Mouse (Mus musculus) forebrain, postnatal 0 days (tissue): ENCODE measurements at regions not wholly inside any gene's neighbourhood (a gene's known extent, or its start where the extent isn't known, plus 50 kb on each side); places are given as distances from the start of the nearest gene placed in this dataset.

Source experiments
- ATAC-seq: fragments of 200-750 bp; cut with Nextera tagmentation; 2 replicates; pipeline ENCODE4 v1.8.0; 2017; ENCODE audit warnings: mild to moderate bottlenecking, moderate library complexity
- DNase-seq: peaks from one replicate; pipeline ENCODE4 v3.0.0-alpha.2; 2015
- H3K27ac ChIP-seq: fragments of 300-500 bp; sonication (generic); 2 replicates; pipeline ENCODE4 v1.5.1; 2014; ENCODE audit warnings: low read depth, mild to moderate bottlenecking, antibody characterized with exemption, low read length, moderate library complexity, mixed read lengths
- H3K27me3 ChIP-seq: fragments of 300-500 bp; sonication (generic); 2 replicates; pipeline ENCODE4 v1.6.1; 2014; ENCODE audit warnings: mild to moderate bottlenecking, low read length, mixed read lengths; ENCODE audit not compliant: insufficient read depth
- H3K36me3 ChIP-seq: fragments of 300-500 bp; sonication (generic); 2 replicates; pipeline ENCODE4 v1.6.1; 2014; ENCODE audit warnings: mild to moderate bottlenecking, moderate library complexity; ENCODE audit not compliant: insufficient read depth
- H3K4me1 ChIP-seq: fragments of 300-500 bp; sonication (generic); 2 replicates; pipeline ENCODE4 v1.6.1; 2014; ENCODE audit warnings: antibody characterized with exemption; ENCODE audit not compliant: insufficient read depth
- H3K4me2 ChIP-seq: fragments of 300-500 bp; sonication (generic); 2 replicates; pipeline ENCODE4 v1.6.1; 2014; ENCODE audit warnings: low read depth, mild to moderate bottlenecking, moderate library complexity
- H3K4me3 ChIP-seq: fragments of 300-500 bp; sonication (generic); 2 replicates; pipeline ENCODE4 v1.5.1; 2014; ENCODE audit warnings: low read depth, low read length, mixed read lengths
- H3K9ac ChIP-seq: fragments of 300-500 bp; sonication (generic); 2 replicates; pipeline ENCODE4 v1.6.1; 2014; ENCODE audit warnings: mild to moderate bottlenecking
- H3K9me3 ChIP-seq: fragments of 300-500 bp; sonication (generic); 2 replicates; pipeline ENCODE4 v1.6.1; 2016; ENCODE audit warnings: low read length
- CTCF ChIP-seq: sonication (generic); IDR thresholded peaks from 2 replicates; pipeline ENCODE4 v1.5.1; 2016; ENCODE audit warnings: antibody characterized with exemption, control low read depth, low read depth
- WGBS: fragments of 180-500 bp; shearing (Covaris S2); extraction: QIAGEN DNeasy Blood & Tissue Kit; methylation state at CpG from one replicate; pipeline ENCODE4 v1.1.7; 2014; 5-methylcytosine and 5-hydroxymethylcytosine counted together

DNA sequence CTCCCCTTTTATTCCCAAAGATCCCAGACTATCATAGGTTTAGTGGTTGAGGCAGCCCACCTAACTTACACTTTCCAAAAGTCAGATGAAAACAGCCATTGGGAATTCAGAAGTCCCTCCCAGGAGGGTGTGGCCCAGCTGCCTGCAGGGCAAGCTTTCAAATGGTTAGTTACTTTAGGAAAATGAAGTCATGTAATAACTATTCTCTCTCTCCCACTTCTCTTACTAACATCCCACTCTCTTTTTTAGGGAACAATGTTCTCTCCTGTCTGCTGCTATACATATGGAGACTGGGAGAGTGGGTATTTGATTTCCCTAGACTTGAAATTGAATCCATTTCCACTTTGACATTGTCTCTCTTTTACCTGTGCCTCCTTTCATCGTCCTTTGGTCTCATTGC, 55.0 kb downstream of the Zfp648 start:
- Histone ChIP-seq H3K27me3 (no peaks in the 10 kb centered on the region), H3K4me1 (no peaks in the 10 kb centered on the region), H3K4me3 (no peak overlapping the region), H3K9me3 (no peaks in the 10 kb centered on the region), H3K4me2 (no peak overlapping the region), H3K9ac (no peak overlapping the region), H3K36me3 (no peaks in the 10 kb centered on the region), H3K27ac (no peak overlapping the region)
- DNase-seq: no peak
- no peak for ATAC-seq
- 83% methylated on average over 1 of the region's 1 CpGs for WGBS
- TF ChIP-seq CTCF: no peak

DNA sequence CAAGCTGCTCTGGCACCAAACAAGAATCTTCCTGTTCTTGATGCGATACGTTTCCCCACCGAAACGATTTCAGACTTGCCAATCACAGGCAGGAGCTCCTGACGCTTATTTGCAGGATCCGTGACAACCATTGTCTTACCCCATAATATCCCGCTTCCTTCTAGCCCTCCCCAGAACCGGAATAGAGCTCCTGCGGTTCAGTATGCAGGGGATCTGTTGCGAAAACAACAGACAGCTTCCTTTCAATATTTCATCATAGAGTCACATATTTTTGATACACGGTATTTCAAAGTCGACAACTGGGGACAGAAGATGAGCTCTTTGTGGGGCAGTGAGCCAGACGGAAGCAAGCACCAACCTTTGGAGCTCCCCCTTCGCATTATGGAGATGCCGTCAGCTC, 55.8 kb downstream of the Zfp648 start:
- WGBS: 43% methylated on average over 15 of the region's 15 CpGs
- H3K4me3 ChIP-seq: no peak overlapping the region
- H3K9ac ChIP-seq: no peak overlapping the region
- ATAC-seq: peak; percentile 73
- no peaks in the 10 kb centered on the region for H3K4me1 ChIP-seq
- no peaks in the 10 kb centered on the region for H3K36me3 ChIP-seq
- TF ChIP-seq CTCF: no peak
- H3K9me3 ChIP-seq: no peaks in the 10 kb centered on the region
- H3K27ac ChIP-seq: no peak overlapping the region
- H3K27me3 ChIP-seq: no peaks in the 10 kb centered on the region
- DNase-seq: peak; percentile 35
- H3K4me2 ChIP-seq: peak overlapping the region; percentile 23; the same call in 1 of the 2 replicates

- no peaks in the 10 kb centered on the region for H3K9me3 ChIP-seq
- H3K9ac ChIP-seq: no peak overlapping the region
- H3K27me3 ChIP-seq: no peaks in the 10 kb centered on the region
- 54% methylated on average over 3 of the region's 3 CpGs for WGBS
- DNase-seq (peak; percentile 6), ATAC-seq (peak; percentile 64)
- H3K36me3 ChIP-seq: no peaks in the 10 kb centered on the region
- TF ChIP-seq CTCF: no peak
- no peak overlapping the region for H3K4me2 ChIP-seq
- H3K27ac ChIP-seq: no peak overlapping the region
- H3K4me3 ChIP-seq: no peak overlapping the region
- H3K4me1 ChIP-seq: no peaks in the 10 kb centered on the region
These were observed 57.5 kb downstream of the Zfp648 start for GRCm38 (mm10) chr1:154258511-154258910.

DNA sequence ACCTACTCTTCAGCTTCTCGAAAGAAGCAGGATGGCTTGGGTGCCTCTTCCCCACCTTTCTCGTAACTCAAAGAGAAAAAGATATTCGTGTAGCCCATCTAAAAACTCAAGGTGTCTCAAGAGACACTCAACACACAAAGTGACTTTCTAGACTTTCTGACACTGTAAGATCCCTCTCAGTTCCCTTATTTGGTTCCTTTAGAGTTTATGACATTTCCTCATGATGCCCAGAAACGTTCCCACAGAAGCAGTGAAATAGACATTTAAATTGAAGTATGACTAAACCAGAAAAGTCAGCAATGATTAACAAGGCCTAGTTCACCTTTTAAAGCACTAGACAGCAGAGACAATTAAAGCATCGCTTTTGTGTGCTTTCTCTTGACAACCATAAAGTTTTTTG, 59.4 kb downstream of the Zfp648 start:
- Histone ChIP-seq H3K36me3 (no peaks in the 10 kb centered on the region), H3K27me3 (no peaks in the 10 kb centered on the region), H3K4me2 (no peak overlapping the region), H3K9me3 (no peaks in the 10 kb centered on the region), H3K9ac (no peak overlapping the region), H3K4me1 (no peaks in the 10 kb centered on the region), H3K27ac (no peak overlapping the region), H3K4me3 (no peak overlapping the region)
- no peak for DNase-seq
- 92% methylated on average over 5 of the region's 5 CpGs for WGBS
- TF ChIP-seq CTCF: no peak
- no peak for ATAC-seq

- WGBS: 20% methylated on average over 8 of the region's 8 CpGs
- Histone ChIP-seq H3K4me2 (no peak overlapping the region), H3K36me3 (no peaks in the 10 kb centered on the region), H3K4me3 (no peak overlapping the region), H3K27me3 (no peaks in the 10 kb centered on the region), H3K27ac (no peak overlapping the region), H3K9me3 (no peaks in the 10 kb centered on the region), H3K4me1 (no peaks in the 10 kb centered on the region), H3K9ac (no peak overlapping the region)
- DNase-seq (peak; percentile 76), ATAC-seq (peak; percentile 47)
- TF ChIP-seq CTCF: peak; percentile 95
These were observed 80.5 kb downstream of the Zfp648 start for GRCm38 (mm10) chr1:154281438-154281837.

DNA sequence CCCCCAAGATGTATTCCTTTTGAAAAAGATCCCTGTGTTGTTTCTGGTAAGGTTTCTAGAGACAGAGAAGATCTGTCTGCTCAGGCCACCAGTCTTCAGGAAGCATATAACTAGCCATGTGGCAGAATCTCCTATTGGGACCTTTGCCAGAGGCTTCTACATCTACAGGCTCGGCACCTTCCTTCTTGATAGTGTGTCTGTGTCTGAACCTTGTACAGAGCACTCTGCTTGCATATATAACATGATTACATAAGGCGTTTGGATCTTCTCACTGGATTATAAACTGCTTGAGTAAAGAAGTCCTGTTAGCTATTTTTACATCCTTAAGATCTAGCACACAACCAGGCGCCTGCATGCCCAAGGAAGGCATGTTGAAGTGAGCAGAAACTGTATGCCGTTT, 85.1 kb downstream of the Zfp648 start:
- WGBS: 72% methylated on average over 4 of the region's 4 CpGs
- no peaks in the 10 kb centered on the region for H3K4me1 ChIP-seq
- H3K4me3 ChIP-seq: no peak overlapping the region
- no peaks in the 10 kb centered on the region for H3K9me3 ChIP-seq
- no peak for TF ChIP-seq CTCF
- H3K27me3 ChIP-seq: no peaks in the 10 kb centered on the region
- H3K9ac ChIP-seq: no peak overlapping the region
- H3K4me2 ChIP-seq: no peak overlapping the region
- ATAC-seq (no peak), DNase-seq (no peak)
- H3K27ac ChIP-seq: no peak overlapping the region
- no peaks in the 10 kb centered on the region for H3K36me3 ChIP-seq

DNA sequence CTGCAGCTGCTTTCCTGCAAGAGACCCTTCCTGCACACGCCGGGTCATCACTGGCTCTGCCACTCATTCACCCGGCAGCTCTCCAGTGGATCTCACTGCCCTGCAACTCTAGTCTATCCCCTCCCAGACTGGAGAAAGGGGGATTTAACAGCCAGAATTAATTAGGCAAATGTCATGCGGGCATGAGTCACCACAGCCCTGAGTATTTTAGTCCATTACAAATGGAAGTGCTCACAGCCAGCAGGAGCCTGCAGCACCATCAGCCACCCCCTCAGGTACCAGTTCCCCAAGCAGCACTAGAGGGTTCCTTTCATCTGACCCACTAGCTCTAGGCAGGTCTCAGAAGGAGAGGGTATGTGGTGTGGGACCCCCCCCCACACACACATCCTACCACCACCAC, 91.7 kb downstream of the Zfp648 start:
- no peaks in the 10 kb centered on the region for H3K27me3 ChIP-seq
- no peaks in the 10 kb centered on the region for H3K9me3 ChIP-seq
- WGBS: 39% methylated on average over 4 of the region's 4 CpGs
- H3K4me2 ChIP-seq: no peak overlapping the region
- no peaks in the 10 kb centered on the region for H3K36me3 ChIP-seq
- H3K27ac ChIP-seq: no peak overlapping the region
- ATAC-seq (no peak), DNase-seq (no peak)
- no peaks in the 10 kb centered on the region for H3K4me1 ChIP-seq
- no peak overlapping the region for H3K4me3 ChIP-seq
- TF ChIP-seq CTCF: no peak
- H3K9ac ChIP-seq: no peak overlapping the region

DNA sequence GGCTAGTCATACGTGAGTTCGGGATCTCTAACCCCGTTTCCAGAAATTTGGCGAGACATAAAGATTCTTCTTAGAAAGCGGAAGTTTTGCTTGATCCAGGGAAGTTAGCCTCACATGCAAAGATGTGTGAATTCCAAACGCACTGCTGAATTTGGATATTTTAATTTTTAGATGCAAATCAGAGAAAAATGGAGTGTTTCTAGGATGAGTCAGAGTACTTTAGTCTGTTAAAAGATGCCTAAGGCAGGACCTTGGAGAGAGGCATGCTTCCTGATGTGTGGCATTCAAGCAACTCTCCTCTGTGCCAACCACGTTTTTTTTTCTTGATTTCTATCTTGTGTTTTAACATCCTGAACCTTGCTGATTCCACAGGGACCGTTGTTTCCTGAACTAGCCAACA, 95.1 kb downstream of the Zfp648 start:
- Histone ChIP-seq H3K9ac (no peak overlapping the region), H3K27me3 (no peaks in the 10 kb centered on the region), H3K4me1 (no peaks in the 10 kb centered on the region), H3K27ac (no peak overlapping the region), H3K4me2 (no peak overlapping the region), H3K36me3 (no peaks in the 10 kb centered on the region), H3K9me3 (no peaks in the 10 kb centered on the region), H3K4me3 (no peak overlapping the region)
- ATAC-seq (no peak), DNase-seq (no peak)
- 82% methylated on average over 8 of the region's 8 CpGs for WGBS
- no peak for TF ChIP-seq CTCF
